Mouse (Mus musculus): ENCODE results near the gene Gzf1. TPM values are rescaled to one million over a fixed set of nuclear protein-coding genes. Genes with fewer than 3 reads are reported as not detected.

The Gzf1 gene
- 12.6 and 14.5 TPM in 2 replicates for polyA plus RNA-seq (2021; fragmentation: Nextera tagmentation)
- long read RNA-seq, experiment 1, full-length matches to known transcripts, result 4 of 32 reads
- long read RNA-seq, experiment 1, partial matches to known transcripts, result 25 of 32 reads
- long read RNA-seq, experiment 1, other reads (novel, unspliced or antisense), result 3 of 32 reads
- long read RNA-seq, experiment 2, full-length matches to known transcripts, result 33 of 63 reads
- long read RNA-seq, experiment 2, partial matches to known transcripts, result 18 of 63 reads
- long read RNA-seq, experiment 2, other reads (novel, unspliced or antisense), result 12 of 63 reads

GRCm38 (mm10) chr2:148680775-148681291, at the start of gene Gzf1:
Gzf1 (plus strand) TSS chr2:148681023.

GRCm38 (mm10) chr2:148672199-148673096, 8.4 kb upstream of the Gzf1 start, which contains the start of gene Nxt1:
Nxt1 (plus strand) TSS chr2:148672601.

GRCm38 (mm10) chr2:148732327-148733000, 51.6 kb downstream of the Gzf1 start, which contains the start of gene Napb:
Napb (minus strand) TSS chr2:148732467.

Other genes starting within 250 kb of the Gzf1 start
- 0.79 and 1.0 TPM in 2 replicates for gene Cd93, start 237.5 kb upstream of the Gzf1 start, polyA plus RNA-seq (2021; fragmentation: Nextera tagmentation)
- gene Nxt1, start 8.4 kb upstream of the Gzf1 start, polyA plus RNA-seq (2021; fragmentation: Nextera tagmentation), result 29.7 and 33.4 TPM in 2 replicates
- 162 and 169 TPM in 2 replicates for gene Napb, start 51.4 kb downstream of the Gzf1 start, polyA plus RNA-seq (2021; fragmentation: Nextera tagmentation)
- not detected in 2 replicates for gene Cstl1, start 69.3 kb downstream of the Gzf1 start, polyA plus RNA-seq (2021; fragmentation: Nextera tagmentation)
- not detected in 2 replicates for gene Cst11, start 90.5 kb downstream of the Gzf1 start, polyA plus RNA-seq (2021; fragmentation: Nextera tagmentation)
- not detected in 2 replicates for gene 8030411F24Rik, start 101.0 kb downstream of the Gzf1 start, polyA plus RNA-seq (2021; fragmentation: Nextera tagmentation)
- 0.31 TPM in 1 of 2 replicates, not detected in the other for gene Cst12, start 108.3 kb downstream of the Gzf1 start, polyA plus RNA-seq (2021; fragmentation: Nextera tagmentation)
- gene Cst8, start 117.8 kb downstream of the Gzf1 start, polyA plus RNA-seq (2021; fragmentation: Nextera tagmentation), result not detected in 2 replicates
- gene Cst13, start 139.1 kb downstream of the Gzf1 start, polyA plus RNA-seq (2021; fragmentation: Nextera tagmentation), result not detected in 2 replicates
- not detected in 2 replicates for gene Cst9, start 154.1 kb downstream of the Gzf1 start, polyA plus RNA-seq (2021; fragmentation: Nextera tagmentation)
- not detected in 2 replicates for gene 9230104L09Rik, start 184.0 kb downstream of the Gzf1 start, polyA plus RNA-seq (2021; fragmentation: Nextera tagmentation)
- 13,390 and 16,424 TPM in 2 replicates for gene Cst3, start 194.7 kb downstream of the Gzf1 start, polyA plus RNA-seq (2021; fragmentation: Nextera tagmentation)

Data from layer of hippocampus, adult 6 months (tissue).